Mouse (Mus musculus) stomach, embryonic 15.5 days (tissue): ENCODE results near the gene Arid2. TPM values are rescaled to one million over a fixed set of nuclear protein-coding genes. Genes with fewer than 3 reads are reported as not detected.
"Not testable (repeated sequence)": the region's sequence is repeated elsewhere in the genome, so short reads cannot be mapped to it uniquely, and the experiment has no call there.

Experiments used
- ATAC-seq: fragments of 200-750 bp; cut with Nextera tagmentation; 2 replicates; pipeline ENCODE4 v1.8.0; 2017; ENCODE audit warnings: low read depth, moderate number of reproducible peaks, moderate TSS enrichment; ENCODE audit not compliant: insufficient read depth, low FRiP score
- H3K27ac ChIP-seq: fragments of 300-500 bp; sonication (generic); 2 replicates; pipeline ENCODE4 v1.5.1; 2015; ENCODE audit warnings: mild to moderate bottlenecking, inconsistent platforms
- H3K27me3 ChIP-seq: fragments of 300-500 bp; sonication (generic); replicated peaks from 2 replicates; pipeline ENCODE4 v1.6.1; 2015; ENCODE audit warnings: inconsistent platforms
- H3K36me3 ChIP-seq: fragments of 300-500 bp; sonication (generic); 2 replicates; pipeline ENCODE4 v1.6.1; 2015; ENCODE audit warnings: inconsistent platforms
- H3K4me1 ChIP-seq: fragments of 300-500 bp; sonication (generic); 2 replicates; pipeline ENCODE4 v1.6.1; 2015; ENCODE audit warnings: inconsistent platforms
- H3K4me2 ChIP-seq: fragments of 300-500 bp; sonication (generic); 2 replicates; pipeline ENCODE4 v1.6.1; 2015; ENCODE audit warnings: mild to moderate bottlenecking, inconsistent platforms
- H3K4me3 ChIP-seq: fragments of 300-500 bp; sonication (generic); replicated peaks from 2 replicates; pipeline ENCODE4 v1.5.1; 2015; ENCODE audit warnings: inconsistent platforms
- H3K9ac ChIP-seq: fragments of 300-500 bp; sonication (generic); 2 replicates; pipeline ENCODE4 v1.6.1; 2015; ENCODE audit warnings: inconsistent platforms
- H3K9me3 ChIP-seq: fragments of 300-500 bp; sonication (generic); 2 replicates; pipeline ENCODE4 v1.6.1; 2016; ENCODE audit warnings: inconsistent platforms
- WGBS: fragments of 180-500 bp; shearing (Covaris S2); methylation state at CpG from one replicate; pipeline ENCODE4 v1.1.7; 2015; 5-methylcytosine and 5-hydroxymethylcytosine counted together
- polyA plus RNA-seq: library from polyadenylated mRNA; unstranded; fragments of >200 nt; fragmentation: Nextera tagmentation; extraction: Ambion mirVana; gene quantifications from 2 replicates; pipeline ENCODE4 v1.2.1, GENCODE M21; 2015

The Arid2 gene
- 18.4 and 19.4 TPM in 2 replicates for polyA plus RNA-seq

DNA sequence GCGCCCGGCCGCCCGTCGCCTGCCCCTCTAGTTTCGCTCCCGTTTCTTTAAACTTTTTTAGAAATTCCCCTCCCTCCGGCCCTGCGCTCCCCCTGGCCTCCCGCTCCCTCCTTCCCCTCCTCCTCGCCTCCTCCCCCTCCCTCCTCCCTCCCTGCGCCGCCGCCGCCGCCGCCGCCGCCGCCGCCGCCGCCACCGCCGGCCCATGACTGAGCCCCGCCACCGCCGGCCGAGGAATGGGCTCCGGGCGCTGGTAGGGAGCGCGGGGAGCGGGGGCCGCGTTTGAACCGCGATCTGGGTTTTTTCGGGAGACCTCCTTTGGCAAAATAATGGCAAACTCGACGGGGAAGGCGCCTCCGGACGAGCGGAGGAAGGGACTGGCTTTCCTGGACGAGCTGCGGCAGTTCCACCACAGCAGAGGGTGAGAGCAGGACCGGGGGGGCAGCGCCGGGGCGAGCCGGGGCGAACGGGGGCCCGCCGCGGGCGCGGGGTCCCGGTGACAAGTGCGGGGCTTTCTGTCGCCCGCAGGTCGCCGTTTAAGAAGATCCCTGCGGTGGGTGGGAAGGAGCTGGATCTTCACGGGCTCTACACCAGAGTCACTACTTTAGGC, at the start of gene Arid2:
Gene Arid2 (plus strand): TSS at position 150 of the 607 bp plus-strand sequence.
- H3K27ac ChIP-seq, result peak within 1 kb of the TSS; percentile 100
- WGBS, result under 1% methylated on average over 44 of the region's 67 CpGs
- peak within 1 kb of the TSS; percentile 73 for H3K4me3 ChIP-seq
- ATAC-seq, result peak; percentile 20
- H3K4me2 ChIP-seq, result peak within 1 kb of the TSS; percentile 86
- peaks cover 10% of the 10 kb centered on the region for H3K4me1 ChIP-seq
- no peaks in the 10 kb centered on the region for H3K27me3 ChIP-seq
- H3K9me3 ChIP-seq, result no peaks in the 10 kb centered on the region
- no peaks in the 10 kb centered on the region for H3K36me3 ChIP-seq
- H3K9ac ChIP-seq, result peak within 1 kb of the TSS; percentile 98

DNA sequence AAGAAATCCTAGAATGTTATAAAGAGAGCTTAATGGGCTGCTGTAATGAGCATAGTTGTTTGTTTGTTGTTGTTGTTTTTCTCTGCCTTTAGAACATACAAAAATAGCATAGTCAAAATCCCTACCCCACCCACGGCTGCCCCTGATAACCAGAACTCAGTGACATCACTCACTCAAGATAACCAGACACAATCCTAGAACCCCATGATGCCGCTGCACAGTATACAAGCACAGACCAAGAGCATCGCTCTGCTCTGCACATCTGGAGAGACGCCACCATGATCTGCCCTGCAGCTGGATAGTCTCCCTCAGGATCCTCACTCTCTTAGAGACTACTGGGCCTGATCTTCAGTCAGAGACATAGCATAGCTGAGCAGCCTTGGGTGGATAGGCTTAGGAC, 49.2 kb upstream of the Arid2 start:
- H3K4me2 ChIP-seq, result no peak overlapping the region
- H3K4me1 ChIP-seq, result no peaks in the 10 kb centered on the region
- H3K27ac ChIP-seq, result no peak overlapping the region
- no peak overlapping the region for H3K4me3 ChIP-seq
- H3K9ac ChIP-seq, result no peak overlapping the region
- H3K27me3 ChIP-seq, result no peaks in the 10 kb centered on the region
- ATAC-seq, result peak; percentile 35; the same call in 1 of the 2 replicates
- no peaks in the 10 kb centered on the region for H3K9me3 ChIP-seq
- WGBS, result 87% methylated on average over 4 of the region's 4 CpGs
- H3K36me3 ChIP-seq, result no peaks in the 10 kb centered on the region

DNA sequence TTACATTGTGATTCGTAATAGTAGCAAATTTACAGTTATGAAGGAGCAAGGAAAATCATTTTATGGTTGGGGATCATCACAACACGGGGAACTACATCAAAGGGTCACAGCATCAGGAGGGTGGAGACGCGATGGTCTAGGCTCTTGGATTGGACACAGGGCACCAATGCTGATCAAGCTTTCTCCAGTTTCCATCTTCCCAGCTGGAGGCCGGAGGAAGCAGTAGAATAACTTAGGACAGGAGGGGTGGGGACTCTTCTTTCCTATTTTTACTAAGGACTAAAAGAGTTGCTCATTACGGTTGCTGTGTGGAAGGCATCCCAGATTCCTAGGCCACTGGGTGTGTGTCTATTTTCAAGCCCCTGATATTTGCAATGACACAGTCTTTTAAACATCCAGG, 43.1 kb upstream of the Arid2 start:
- no peak for ATAC-seq
- Histone ChIP-seq H3K9ac (no peak overlapping the region), H3K4me2 (no peak overlapping the region), H3K4me3 (no peak overlapping the region), H3K27me3 (no peaks in the 10 kb centered on the region), H3K4me1 (no peaks in the 10 kb centered on the region), H3K9me3 (no peaks in the 10 kb centered on the region), H3K36me3 (no peaks in the 10 kb centered on the region), H3K27ac (no peak overlapping the region)
- WGBS, result 82% methylated on average over 6 of the region's 6 CpGs

DNA sequence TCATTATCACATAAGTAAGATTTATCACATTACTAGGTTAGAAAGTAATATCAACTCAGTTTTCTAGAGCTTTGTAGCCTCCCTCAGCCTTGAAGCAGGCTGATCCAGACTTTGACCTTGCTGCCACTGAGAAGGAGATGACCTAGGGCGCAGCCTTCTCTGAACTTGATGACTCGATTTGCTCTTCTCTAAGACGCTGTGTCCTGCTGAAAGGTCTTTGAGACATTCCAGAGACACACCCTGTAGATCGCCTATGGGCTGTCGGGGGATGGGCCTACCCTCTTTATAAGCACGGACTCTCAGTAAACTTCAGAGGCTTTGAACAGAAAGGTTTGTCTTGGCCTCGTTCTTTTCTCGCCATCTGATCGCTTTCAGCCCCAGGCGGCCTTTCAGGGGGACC, 42.6 kb upstream of the Arid2 start:
- not testable (repeated sequence) for ATAC-seq, H3K27ac ChIP-seq, H3K4me3 ChIP-seq, H3K9ac ChIP-seq, H3K9me3 ChIP-seq, H3K36me3 ChIP-seq, H3K27me3 ChIP-seq, H3K4me1 ChIP-seq, H3K4me2 ChIP-seq
- 65% methylated on average over 10 of the region's 10 CpGs for WGBS

GRCm38 (mm10) chr15:96253827-96254226, 33.5 kb upstream of the Arid2 start:
- WGBS, result 4% methylated on average over 7 of the region's 7 CpGs

GRCm38 (mm10) chr15:96254356-96254755, 33.0 kb upstream of the Arid2 start:
- ATAC-seq, result no peak
- Histone ChIP-seq H3K36me3 (no peaks in the 10 kb centered on the region), H3K4me2 (peak overlapping the region; percentile 59), H3K27me3 (no peaks in the 10 kb centered on the region), H3K9ac (no peak overlapping the region), H3K27ac (no peak overlapping the region), H3K4me3 (peak overlapping the region; percentile 30), H3K9me3 (no peaks in the 10 kb centered on the region), H3K4me1 (0 out of 2 replicates have a peak, but pooled peaks cover 3% of the 10 kb centered on the region)
- WGBS, result 2% methylated on average over 17 of the region's 17 CpGs

More at GRCm38 (mm10) chr15:96253827-96254226, 33.5 kb upstream of the Arid2 start:
- ATAC-seq, result no peak
- H3K4me1 ChIP-seq, result 0 out of 2 replicates have a peak, but pooled peaks cover 3% of the 10 kb centered on the region
- no peak overlapping the region for H3K27ac ChIP-seq
- H3K4me3 ChIP-seq, result peak overlapping the region; percentile 30; the same call in 1 of the 2 replicates
- no peak overlapping the region for H3K9ac ChIP-seq
- no peaks in the 10 kb centered on the region for H3K36me3 ChIP-seq
- no peaks in the 10 kb centered on the region for H3K27me3 ChIP-seq
- peak overlapping the region; percentile 59 for H3K4me2 ChIP-seq
- H3K9me3 ChIP-seq, result no peaks in the 10 kb centered on the region

DNA sequence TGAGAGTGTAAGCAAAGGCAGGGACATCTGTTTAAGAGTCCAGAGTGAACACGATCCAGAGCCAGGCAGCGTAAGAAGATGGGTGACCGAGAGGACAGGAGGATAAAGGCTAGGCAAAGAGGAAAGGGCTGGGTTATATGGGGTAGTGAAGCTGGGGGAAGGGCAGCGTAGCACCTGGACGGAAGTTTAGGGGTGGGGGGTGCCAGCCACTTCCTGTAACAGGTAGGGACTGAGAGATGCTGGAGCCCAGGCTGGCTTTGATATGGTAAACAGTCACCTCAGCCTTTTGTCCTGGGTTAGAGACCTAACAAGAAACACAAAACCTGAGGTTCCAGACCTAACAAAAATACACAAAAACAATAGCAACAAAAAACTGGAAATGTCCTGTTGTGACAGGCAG, 29.5 kb upstream of the Arid2 start:
- Histone ChIP-seq H3K4me2 (no peak overlapping the region), H3K27me3 (no peaks in the 10 kb centered on the region), H3K4me1 (0 out of 2 replicates have a peak, but pooled peaks cover 3% of the 10 kb centered on the region), H3K36me3 (no peaks in the 10 kb centered on the region), H3K27ac (no peak overlapping the region), H3K9ac (no peak overlapping the region), H3K9me3 (no peaks in the 10 kb centered on the region), H3K4me3 (no peak overlapping the region)
- ATAC-seq, result no peak
- WGBS, result 70% methylated on average over 5 of the region's 5 CpGs

DNA sequence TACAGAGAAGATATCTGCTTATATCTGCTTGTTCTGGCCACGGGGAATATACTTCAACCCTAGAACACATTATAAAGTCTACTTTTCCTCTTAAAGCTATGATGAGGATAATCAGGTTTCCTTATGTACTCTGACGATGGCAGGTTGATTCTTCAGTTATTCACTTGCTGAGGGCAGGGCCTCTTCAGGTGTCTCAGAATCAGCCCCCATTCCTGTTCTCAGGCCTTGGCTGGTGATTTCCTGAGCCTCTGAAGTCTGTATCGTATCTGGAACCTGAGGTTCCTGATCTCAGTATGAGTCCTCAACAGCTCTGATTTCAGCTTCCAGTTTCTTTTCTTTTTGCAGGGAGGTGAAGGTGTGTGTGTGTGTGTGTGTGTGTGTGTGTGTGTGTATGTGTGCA, 22.7 kb upstream of the Arid2 start:
- Histone ChIP-seq H3K27me3 (no peaks in the 10 kb centered on the region), H3K4me1 (no peaks in the 10 kb centered on the region), H3K4me3 (no peak overlapping the region), H3K4me2 (no peak overlapping the region), H3K9me3 (peaks cover 7% of the 10 kb centered on the region; the same call in 1 of the 2 replicates), H3K36me3 (peaks cover 27% of the 10 kb centered on the region), H3K27ac (no peak overlapping the region), H3K9ac (no peak overlapping the region)
- WGBS, result 89% methylated on average over 3 of the region's 3 CpGs
- ATAC-seq, result no peak

DNA sequence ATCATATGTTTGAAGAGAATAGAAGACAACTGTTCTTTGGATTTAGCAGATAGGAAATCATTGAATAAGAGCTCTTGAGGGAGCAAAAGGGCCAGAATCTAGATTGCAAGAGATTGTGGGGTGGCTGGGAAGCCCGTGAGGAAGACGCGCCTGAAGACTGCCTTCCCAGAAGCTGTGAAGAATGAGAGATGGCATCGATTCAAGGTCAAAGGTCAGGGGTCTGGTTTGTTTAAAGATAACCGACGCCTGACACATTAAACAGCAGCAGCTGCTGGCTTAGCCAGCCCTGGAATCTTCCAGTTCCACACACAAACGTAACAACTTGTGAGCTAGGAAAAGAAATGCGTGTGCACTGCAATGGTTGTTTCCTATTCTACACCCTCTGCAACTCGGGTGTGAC, 19.4 kb upstream of the Arid2 start:
- peaks cover 30% of the 10 kb centered on the region for H3K36me3 ChIP-seq
- ATAC-seq, result no peak
- no peak overlapping the region for H3K4me2 ChIP-seq
- H3K9me3 ChIP-seq, result peaks cover 7% of the 10 kb centered on the region; the same call in 1 of the 2 replicates
- WGBS, result 44% methylated on average over 9 of the region's 9 CpGs
- peaks cover 13% of the 10 kb centered on the region; the same call in 1 of the 2 replicates for H3K4me1 ChIP-seq
- H3K27me3 ChIP-seq, result no peaks in the 10 kb centered on the region
- no peak overlapping the region for H3K27ac ChIP-seq
- no peak overlapping the region for H3K4me3 ChIP-seq
- H3K9ac ChIP-seq, result no peak overlapping the region

DNA sequence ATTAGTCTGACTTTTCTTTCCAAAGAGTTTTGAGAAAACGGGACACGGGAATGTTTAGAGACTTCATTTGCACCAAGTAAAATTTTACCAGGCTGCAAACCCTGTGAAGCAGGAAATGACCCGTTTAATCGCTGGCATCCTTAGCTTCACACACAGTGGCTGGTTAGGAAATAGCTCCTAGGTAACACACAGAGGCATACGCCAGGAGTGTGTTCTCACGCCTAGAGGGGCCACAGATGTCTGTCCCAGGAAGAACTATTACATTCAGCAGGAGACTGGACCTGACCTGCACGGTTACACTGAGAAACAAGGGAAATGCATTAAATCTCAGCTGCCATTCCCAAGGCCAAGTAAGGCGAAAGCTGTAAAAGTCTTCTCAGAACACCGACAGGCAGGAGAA, 18.7 kb upstream of the Arid2 start:
- H3K27me3 ChIP-seq, result no peaks in the 10 kb centered on the region
- WGBS, result 86% methylated on average over 9 of the region's 9 CpGs
- no peak for ATAC-seq
- no peak overlapping the region for H3K4me3 ChIP-seq
- peaks cover 14% of the 10 kb centered on the region; the same call in 1 of the 2 replicates for H3K4me1 ChIP-seq
- H3K9me3 ChIP-seq, result peaks cover 7% of the 10 kb centered on the region; the same call in 1 of the 2 replicates
- H3K36me3 ChIP-seq, result peaks cover 30% of the 10 kb centered on the region
- H3K27ac ChIP-seq, result no peak overlapping the region
- no peak overlapping the region for H3K9ac ChIP-seq
- H3K4me2 ChIP-seq, result no peak overlapping the region

GRCm38 (mm10) chr15:96269402-96269801, 17.9 kb upstream of the Arid2 start:
- H3K27me3 ChIP-seq, result no peaks in the 10 kb centered on the region

DNA sequence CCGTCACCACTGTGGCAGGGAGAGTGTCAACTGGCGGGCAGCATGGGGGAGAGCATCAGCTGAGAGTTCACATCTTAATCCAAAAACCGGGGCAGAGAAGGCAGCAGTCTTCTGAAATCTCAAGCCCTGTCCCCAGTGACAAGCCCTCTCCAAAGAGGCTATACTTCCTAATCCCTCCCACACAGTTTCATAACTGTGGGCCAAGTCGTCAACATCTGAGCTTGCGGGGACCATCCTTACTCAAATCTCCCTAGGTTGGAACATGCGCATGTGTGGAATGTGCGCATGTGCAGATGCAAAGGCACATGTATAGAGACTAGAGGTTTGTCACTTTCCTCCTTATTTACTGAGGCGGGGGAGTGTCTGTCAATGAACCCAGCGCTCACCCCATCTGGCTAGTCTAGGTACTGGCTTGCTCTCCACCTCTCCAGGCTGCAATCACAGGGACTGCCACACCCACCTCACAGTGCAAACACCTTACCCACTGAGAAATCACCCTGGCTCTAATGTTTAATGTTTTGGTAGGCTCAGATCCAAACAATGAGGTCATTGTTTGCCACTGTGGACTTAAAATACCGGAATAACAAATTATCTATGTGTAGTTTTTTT, 16.9 kb upstream of the Arid2 start:
- Histone ChIP-seq H3K36me3 (peaks cover 28% of the 10 kb centered on the region), H3K9me3 (peaks cover 7% of the 10 kb centered on the region; the same call in 1 of the 2 replicates), H3K4me2 (no peak overlapping the region), H3K4me3 (no peak overlapping the region), H3K27me3 (no peaks in the 10 kb centered on the region), H3K27ac (peak overlapping the region; percentile 35; the same call in 1 of the 2 replicates), H3K4me1 (peaks cover 14% of the 10 kb centered on the region; the same call in 1 of the 2 replicates), H3K9ac (no peak overlapping the region)
- 69% methylated on average over 10 of the region's 10 CpGs for WGBS
- peak; percentile 93 for ATAC-seq

More at GRCm38 (mm10) chr15:96269402-96269801, 17.9 kb upstream of the Arid2 start:
- Histone ChIP-seq H3K4me1 (peaks cover 14% of the 10 kb centered on the region; the same call in 1 of the 2 replicates), H3K27ac (no peak overlapping the region), H3K9me3 (peaks cover 7% of the 10 kb centered on the region; the same call in 1 of the 2 replicates), H3K4me3 (no peak overlapping the region), H3K4me2 (no peak overlapping the region), H3K36me3 (peaks cover 29% of the 10 kb centered on the region), H3K9ac (no peak overlapping the region)
- no peak for ATAC-seq
- WGBS, result 94% methylated on average over 4 of the region's 4 CpGs
